Mouse (Mus musculus) CD4-positive helper T cell, adult 2 months (primary cell): ENCODE results near the gene Mgl2.
A peak's percentile ranks its signal among the peaks of the same experiment; 100 is the strongest.
"Not testable (repeated sequence)": the region's sequence is repeated elsewhere in the genome, so short reads cannot be mapped to it uniquely, and the experiment has no call there.

Experiments used
- DNase-seq: peaks from one replicate; pipeline ENCODE4 v3.0.0-alpha.2; 2012; ENCODE audit warnings: low read depth, missing footprints, low spot score

Gene Mgl2

DNA sequence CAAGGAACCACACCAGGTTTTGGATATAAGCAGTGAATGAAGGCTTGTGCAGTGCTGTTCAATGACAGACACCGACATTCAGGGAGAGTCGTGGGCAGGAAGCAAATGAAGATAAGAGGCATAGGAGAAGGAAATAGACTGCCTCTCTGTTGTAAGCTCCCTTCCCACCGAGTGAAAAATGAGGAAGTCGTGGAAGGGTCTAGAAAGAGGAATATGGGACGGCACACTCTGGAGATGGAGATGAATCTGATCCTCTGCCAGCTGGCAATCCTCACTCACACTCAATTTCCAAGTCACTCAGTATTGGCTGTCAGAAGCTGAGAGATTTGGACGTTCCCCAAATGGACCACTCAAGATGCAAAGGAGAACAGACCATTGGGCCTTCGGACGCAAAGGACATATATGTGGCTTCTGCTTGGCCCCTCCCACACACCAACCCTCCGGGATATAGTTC is at the start of gene Mgl2:
TSS of gene Mgl2 (plus strand) at position 404 of the 454 bp plus-strand sequence.
- DNase-seq, result no peak

DNA sequence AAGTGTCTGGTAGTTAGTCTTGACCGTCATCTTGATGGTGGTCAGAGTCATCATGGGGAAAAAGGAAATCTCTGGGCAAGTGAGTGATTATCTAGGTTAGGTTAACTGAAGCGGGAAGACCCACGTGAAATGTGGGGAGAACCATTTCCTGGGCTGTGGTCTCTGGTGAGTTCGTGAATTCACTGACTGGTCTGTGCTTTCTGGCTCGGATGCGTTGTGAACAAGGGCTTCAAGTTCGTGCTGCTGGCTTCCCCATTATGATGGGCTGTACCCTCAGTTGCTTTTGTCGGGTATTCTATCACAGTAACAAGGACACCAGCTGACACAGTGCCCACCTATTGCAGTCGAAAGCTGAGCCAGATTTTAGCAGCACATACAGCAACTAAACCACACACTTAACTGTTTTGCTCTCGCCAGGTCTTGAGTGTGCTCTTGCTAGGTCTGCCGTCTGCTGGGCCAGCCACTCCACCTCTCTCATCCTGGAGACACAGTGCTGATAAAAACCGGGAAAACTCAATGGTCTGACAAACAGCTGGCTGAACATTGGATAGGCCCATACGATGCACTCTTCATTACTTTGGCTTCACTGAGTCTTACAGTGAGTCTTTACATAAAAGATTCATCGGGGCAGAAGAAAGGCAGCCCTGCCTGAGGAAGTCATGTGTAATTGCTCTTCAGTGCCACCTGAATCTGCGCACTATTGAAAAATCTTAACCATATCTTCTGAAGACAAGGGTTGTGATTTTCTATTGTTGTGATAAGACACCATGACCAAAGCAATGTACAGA is 49.1 kb upstream of the Mgl2 start:
- DNase-seq, result peak; percentile 21

DNA sequence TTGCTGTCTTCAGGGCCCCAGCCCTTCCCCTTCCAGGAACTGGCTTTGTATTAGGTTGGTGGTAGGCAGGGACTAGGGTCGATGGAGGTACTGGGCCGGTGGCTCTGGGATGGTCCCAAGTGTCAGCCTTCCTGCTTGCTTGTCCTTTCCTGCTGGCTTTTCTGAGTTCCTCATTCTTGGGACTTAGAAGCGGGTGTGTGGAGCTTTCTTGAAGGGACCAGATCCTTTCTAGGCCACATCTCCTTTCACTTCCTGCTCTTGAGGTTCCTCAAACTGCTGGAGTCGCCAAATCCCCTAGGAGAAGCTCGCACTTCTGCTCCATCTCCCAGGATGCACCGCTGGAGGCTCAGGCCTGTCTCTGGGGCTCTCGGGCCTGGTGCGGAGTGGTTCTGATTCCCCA is 45.6 kb upstream of the Mgl2 start:
- no peak for DNase-seq

DNA sequence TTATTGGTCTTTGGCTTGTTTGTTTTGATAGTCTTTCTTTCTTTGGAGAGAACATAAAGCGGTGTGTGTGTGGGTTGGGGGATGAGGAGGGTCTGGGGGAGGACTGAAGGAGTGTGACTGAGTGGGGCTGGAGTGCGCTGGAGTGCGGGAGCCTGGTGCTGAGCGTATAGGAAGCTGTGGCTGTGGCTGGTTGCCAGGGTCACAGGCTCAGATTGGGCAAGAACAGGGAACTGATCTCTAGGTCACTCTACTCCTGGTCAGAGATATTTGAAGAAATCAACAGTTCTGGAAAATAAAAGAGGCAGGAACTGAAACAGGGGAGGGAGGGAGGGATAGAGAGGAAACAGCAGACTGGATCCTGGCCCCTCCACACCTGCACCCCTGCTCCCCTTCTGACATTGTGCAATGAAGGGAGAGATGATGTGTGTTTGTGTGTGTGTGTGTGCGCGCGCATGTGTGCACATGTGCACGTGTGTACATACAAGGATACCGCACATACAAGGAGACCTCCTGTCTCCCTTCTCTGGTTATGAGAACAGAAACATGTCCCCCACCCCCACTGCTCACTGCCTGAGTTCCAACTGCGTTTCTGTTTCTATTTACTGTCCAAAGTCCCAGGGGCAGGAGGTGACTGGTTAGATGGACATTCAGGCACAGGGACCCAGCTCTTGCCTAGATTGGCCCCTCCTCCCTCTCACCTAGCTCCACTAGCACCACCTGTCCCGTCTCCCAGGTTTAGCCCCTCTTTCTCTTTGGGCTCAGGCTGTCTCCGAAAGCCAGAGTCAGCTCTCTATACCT is 37.9 kb upstream of the Mgl2 start, which contains the start of gene Asgr2:
TSS of gene Asgr2 (plus strand) at position 659 of the 798 bp plus-strand sequence.
- no peak for DNase-seq

DNA sequence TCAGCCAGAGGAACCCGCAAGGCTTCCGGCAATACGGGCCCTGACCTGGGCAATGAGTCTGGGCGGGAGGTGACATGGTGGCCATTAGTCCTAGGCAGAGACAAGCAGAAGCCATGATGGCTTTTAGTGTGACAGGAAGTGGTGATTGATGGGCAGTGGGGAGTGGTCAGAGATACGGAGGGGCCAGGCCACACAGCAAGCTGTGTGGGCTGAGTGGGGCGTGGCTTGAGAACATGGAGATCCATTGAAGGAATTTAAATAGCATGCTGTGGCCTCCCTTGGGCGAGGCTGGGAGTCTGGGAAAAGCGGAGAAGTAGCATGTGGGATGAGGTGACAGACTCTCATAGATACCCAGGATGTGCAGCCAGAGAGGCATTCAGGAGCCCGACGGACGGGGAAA is 32.7 kb upstream of the Mgl2 start:
- no peak for DNase-seq

DNA sequence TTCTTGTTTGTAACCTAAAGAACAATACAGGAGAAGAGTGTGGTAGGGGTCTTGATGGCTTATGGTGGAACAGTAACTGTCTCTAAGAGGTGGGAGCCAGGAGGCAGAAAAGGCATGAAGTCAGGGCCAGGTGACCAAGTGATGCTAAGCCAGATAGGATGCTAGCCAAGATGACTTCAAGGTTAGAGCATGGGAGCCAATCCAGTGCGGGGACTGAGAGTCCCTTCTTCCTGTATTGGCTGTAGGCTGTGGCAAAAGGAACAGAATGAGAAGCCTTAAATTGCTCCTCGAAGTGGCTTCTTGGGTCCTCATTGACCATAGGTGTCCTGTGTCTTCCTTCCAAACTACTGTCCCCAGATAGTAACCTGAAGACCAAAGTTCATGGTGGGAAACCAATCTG is 31.0 kb upstream of the Mgl2 start:
- DNase-seq, result no peak

DNA sequence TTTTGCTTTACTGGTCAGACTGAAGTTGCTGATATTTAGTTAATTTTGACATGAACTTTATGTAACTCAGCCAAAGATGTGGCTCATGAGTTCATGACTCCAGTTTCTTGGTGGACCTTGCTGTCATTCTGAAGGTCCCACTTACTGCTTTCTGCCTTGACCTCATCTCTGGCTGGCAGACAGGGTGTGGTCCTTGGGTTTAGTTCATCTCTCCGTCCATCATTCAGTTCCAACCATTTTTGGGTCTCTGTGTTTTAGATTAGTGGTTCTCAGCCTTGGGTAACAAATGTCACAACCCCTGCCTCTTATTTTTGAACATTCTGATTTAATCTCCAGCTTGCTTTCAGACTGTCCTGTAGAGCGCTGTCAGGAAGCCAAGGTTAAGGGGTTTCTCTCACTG is 30.3 kb upstream of the Mgl2 start:
- no peak for DNase-seq

DNA sequence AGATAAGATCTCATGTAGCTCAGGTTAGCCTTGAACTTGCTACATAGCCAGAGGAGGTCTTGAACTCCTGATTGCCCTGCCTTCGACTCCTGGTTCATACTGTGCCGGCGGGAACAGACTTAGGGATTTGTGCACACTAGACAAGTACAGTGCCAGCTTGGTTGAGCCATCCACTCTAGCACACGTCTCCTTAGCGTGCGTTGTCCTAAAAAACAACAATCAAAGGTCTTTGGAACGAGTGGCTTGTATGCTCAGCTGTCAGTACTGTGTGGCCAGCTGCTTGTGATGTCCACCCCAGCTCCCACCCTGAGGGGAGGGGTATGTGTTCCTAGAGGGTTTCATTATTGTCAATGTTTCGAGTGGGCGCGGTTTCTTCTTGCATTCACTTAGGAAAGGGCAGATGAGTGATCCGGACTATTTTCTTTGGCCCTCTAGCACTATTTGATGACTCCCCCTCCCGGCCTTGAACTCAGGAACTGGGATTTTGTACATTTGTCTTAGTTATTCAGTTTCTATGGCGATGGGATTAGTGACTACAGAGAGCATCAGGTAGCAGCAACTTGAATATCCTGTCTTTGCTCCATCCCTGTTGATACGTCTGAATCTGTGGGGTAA is 26.3 kb upstream of the Mgl2 start:
- DNase-seq, result no peak

DNA sequence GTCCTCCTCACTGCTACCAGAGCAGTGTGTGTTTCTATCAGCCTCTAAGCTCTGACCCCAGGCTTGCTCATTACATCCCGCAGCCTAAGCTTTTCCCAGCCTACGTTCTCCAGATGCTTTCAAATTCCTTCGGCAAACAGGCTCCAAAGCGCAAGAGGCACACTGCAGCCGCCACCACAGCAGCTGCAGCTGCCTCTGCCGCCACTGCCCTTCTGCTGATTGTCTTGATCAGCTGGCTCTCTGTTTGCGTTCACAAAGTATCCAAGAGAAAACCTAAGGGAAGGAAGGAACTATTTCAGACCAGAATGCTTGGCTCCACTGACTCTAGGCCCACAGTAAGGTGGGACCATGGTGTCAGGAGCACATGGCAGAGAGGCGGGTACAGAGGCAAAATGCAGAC is 23.0 kb upstream of the Mgl2 start:
- no peak for DNase-seq

DNA sequence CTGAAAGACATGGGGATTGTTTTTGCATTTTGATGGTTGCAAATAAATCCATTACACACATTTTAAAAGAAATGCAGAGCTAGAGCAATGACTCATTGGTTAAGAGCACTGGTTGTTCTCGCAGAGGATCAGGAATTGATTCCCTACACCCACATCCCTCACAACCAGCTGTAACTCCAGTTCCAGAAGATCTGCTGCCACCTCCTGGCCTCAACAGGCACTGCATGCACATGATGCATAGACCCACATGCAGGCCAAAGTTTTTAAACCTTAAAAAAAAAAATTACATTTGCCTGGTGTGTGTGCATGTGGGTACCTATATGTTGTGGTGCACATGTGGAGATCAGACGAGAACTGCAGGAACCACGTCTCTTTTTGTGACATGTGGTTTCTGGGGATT is 20.0 kb upstream of the Mgl2 start:
- peak; percentile 49 for DNase-seq

DNA sequence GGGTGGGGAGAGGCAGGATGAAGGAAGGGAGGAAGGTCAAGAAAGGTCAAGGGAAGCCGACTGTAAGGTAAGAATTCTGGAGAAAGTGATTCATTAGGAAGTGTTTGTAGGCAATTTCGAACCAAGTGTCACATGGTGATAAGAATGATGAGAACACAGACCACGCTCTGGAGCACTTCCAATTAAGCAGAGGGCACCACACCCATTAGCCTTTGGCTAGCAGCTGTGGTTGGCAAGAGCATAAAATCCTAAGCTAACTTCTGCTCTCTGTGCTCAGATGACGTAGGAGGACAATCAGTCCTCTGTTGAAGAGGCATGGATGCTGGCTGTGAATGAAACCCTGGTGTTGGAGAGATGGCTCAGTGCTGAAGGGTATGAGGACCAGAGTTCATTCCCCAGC is 15.6 kb upstream of the Mgl2 start:
- DNase-seq, result no peak

DNA sequence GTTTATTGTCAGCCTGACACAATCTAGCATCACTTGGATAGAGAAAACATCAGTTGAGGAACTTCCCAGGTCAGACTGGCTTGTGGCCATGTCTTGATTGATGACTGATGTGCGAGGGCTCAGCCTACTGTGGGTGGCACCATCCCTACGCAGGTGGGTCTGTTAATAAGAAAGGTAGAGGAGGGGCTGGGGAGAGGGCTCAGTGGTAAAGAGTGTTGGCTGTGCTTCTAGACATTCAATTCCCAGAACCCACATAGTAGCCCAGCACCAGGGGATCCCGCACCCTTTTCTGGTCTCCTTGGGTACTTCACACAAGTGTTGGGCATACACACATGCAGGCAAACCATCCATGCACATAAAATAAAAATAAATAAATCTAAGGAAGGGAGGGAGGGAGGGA is 14.2 kb upstream of the Mgl2 start:
- DNase-seq, result no peak

DNA sequence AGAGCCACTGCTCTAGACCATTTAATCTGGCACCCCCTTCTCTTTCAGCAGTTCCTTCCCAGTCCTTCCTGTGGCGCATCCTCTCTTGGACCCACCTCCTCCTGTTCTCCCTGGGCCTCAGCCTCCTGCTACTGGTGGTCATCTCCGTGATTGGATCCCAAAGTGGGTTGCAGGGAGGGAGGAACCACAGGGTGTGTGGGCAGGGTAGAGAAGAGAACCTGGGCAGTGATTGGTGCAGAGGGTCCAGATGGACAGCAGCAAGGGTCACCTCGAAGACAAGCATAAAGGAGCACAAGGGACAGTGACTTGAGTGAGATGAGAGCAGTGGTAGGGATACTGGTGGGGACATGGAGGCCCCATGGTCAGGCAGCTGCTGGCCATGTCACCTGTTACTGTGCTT is 4.9 kb downstream of the Mgl2 start:
- not testable (repeated sequence) for DNase-seq

DNA sequence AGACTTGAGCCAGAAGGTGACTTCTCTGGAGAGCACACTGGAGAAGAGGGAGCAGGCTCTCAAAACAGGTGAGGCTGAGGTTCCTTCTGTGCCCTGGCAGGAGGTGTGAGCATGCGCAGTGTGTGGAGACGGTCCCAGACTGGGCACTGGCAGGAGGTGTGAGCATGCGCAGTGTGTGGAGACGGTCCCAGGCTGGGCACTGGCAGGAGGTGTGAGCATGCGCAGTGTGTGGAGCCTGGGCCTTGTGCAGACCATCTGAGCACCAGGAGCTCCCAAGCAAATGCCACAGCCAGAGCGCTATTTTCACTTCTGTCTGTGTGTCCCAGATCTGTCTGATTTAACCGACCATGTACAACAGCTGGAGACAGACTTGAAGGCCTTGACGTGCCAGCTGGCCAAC is 5.8 kb downstream of the Mgl2 start:
- DNase-seq, result not testable (repeated sequence)

DNA sequence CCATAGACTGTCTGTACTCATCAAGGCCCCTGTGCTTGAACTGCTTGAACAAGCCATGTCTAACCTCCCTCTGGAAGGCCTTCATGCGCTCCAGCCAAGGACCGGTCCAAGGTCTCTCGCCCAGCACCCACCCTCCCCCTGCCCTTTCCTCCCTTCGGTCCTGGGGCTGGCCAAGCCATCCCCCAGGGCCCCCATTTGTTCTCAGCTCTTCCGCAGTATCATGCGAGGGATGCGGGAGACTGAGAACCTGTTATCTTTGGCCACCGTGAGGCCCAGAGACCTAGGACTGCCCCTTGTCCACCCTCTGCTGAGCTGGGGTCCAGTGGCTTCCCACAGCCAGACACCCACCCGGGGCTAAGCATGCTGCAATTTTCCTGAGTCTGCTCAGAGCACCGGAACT is 9.0 kb downstream of the Mgl2 start:
- DNase-seq, result no peak

DNA sequence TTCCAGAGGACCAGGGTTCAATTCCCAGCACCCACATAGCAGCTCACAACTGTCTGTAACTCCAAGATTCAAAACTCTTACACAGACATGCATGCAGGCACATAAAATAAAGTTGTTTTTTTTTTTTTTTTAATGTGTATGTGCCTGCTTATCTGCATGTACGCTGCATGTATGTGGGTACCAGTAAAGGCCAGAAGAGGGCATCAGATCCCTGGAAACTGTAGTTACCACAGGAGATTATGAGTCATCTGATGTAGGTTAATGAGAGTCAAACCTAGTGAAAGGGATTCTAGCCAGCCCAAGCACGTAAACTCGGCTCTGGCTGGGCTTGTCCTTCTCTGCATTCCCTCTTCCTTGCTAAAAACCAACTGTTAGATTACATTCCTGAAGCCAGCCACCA is 20.9 kb downstream of the Mgl2 start:
- peak; percentile 8 for DNase-seq

DNA sequence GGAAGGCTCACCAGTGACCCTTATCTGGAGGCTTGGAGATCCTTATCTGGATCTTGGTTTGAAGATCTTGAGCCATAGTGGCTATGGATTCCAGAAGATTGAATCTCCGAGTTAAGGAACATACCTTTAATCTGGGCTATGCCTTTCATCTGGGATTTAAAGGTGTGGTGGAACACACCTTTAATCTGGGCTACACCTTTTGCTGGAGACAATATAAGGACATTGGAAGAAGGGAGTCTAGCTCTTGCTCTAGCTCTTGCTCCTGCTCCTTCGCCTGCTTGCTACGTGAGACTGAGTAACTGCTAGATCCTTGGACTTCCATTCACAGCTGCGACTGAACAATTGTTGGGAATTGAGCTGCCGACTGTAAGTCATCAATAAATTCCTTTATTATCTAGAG is 25.8 kb downstream of the Mgl2 start, which contains the start of gene Clec10a:
TSS of gene Clec10a (plus strand) at position 301 of the 400 bp plus-strand sequence.
- not testable (repeated sequence) for DNase-seq

DNA sequence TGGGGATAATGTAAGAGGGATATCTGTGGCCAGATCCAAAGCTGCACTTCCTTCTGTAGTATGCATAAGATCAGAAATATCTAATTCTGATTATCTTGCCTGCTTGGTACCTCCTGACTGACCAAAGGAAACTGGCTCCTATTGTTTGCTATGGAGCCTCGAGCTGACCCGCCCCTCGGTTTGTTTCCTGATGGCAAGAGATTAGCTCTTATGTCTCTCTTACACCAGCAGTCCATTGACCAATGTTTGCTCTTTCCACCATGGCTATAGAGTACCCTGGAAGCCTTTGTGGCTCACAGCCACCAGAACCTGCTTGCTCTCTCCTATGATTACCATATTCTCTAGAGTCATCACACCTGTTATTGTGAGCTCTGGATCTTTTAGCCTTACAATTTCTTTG is 32.2 kb downstream of the Mgl2 start:
- DNase-seq, result no peak

DNA sequence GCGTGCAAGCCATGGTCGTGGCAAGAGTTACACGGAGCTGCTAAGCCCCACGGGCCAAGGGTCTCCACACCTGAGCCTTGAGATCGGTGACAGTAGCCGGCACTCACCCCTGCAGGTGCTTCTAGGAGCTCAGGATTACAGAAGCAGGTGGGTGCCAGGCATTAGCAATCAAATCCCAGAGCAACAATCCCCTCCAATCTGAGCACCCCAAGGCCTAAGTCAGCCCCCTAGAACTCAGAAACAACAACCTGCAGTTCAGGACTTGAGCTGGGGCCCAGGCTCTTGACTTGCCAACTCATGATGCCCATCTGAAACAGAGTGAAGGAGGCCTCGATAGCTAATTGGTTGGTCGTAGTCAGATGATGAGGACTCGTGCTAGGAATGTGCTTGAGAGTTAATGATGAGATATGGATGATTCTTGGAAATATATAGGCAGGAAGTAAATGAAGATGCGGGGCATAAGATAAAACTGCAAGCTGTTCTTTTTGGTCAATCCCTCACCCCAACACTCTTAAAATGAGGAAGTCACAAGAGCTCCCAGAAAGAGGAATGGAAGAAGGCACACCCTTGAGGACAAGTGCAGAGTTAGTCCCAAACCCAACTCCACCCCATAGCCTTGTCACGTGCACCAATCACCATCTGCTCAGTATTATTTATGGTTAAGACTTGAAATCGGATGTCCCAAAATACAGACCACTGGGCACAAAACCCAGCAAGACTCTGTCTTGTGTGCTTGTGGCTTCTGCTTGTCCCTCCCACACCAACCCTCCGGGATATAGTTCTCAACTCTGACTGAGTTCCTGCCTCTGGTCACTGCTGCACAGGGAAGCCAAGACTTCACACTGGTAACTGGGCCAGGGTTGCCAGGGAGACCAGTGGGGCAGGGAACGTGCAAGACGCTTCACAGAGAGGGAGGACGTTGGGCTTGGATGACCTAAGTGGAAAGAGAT is 36.1 kb downstream of the Mgl2 start:
- no peak for DNase-seq

DNA sequence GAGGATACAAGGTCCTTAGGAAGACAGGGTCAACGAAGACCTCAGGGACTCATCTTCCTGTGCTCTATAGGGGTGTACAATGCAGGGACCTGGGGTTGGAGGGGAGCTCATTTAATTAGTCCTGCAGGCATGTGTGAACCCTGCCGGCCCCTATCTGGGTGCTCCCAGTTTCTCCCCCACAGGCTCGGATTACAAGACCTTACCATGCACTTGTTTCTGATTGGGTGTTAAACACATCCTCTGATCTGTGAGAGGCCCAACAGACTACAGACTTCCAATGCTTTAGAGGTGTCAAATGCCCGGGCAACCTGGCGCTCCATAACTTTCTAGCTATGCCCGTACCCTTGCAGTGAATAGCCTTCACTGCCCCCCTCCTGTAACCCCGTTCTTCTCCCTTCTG is 38.0 kb downstream of the Mgl2 start:
- no peak for DNase-seq

DNA sequence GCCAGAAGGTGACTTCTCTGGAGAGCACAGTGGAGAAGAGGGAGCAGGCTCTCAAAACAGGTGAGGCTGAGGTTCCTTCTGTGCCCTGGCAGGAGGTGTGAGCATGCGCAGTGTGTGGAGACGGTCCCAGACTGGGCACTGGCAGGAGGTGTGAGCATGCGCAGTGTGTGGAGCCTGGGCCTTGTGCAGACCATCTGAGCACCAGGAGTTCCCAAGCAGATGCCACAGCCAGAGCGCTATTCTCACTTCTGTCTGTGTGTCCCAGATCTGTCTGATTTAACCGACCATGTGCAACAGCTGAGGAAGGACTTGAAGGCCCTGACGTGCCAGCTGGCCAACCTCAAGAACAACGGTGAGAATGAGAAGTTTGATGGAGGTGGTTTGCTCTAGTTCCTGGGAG is 39.3 kb downstream of the Mgl2 start:
- DNase-seq, result not testable (repeated sequence)
